Mouse (Mus musculus) kidney, postnatal 0 days (tissue): ENCODE data around the gene Tex30. TPM values are rescaled to one million over a fixed set of nuclear protein-coding genes. Genes with fewer than 3 reads are reported as not detected.
A peak's percentile ranks its signal among the peaks of the same experiment; 100 is the strongest.

Source experiments
- ATAC-seq: fragments of 200-750 bp; cut with Nextera tagmentation; replicated peaks from 2 replicates; pipeline ENCODE4 v1.8.0; 2017; ENCODE audit warnings: low read depth, moderate number of reproducible peaks, moderate TSS enrichment, moderate library complexity; ENCODE audit not compliant: low FRiP score
- DNase-seq: peaks from one replicate; pipeline ENCODE4 v3.0.0-alpha.2; 2016; ENCODE audit warnings: low spot score
- H3K27ac ChIP-seq: fragments of 300-500 bp; sonication (generic); 2 replicates; pipeline ENCODE4 v1.5.1; 2014; ENCODE audit warnings: mild to moderate bottlenecking
- H3K27me3 ChIP-seq: fragments of 300-500 bp; sonication (generic); 2 replicates; pipeline ENCODE4 v1.6.1; 2014; ENCODE audit warnings: low read length, mixed read lengths; ENCODE audit not compliant: insufficient read depth
- H3K36me3 ChIP-seq: fragments of 300-500 bp; sonication (generic); 2 replicates; pipeline ENCODE4 v1.6.1; 2014; ENCODE audit warnings: low read length, mixed read lengths; ENCODE audit not compliant: insufficient read depth
- H3K4me1 ChIP-seq: fragments of 300-500 bp; sonication (generic); replicated peaks from 2 replicates; pipeline ENCODE4 v1.6.1; 2014; ENCODE audit warnings: antibody characterized with exemption, low read length, mixed read lengths; ENCODE audit not compliant: insufficient read depth
- H3K4me2 ChIP-seq: fragments of 300-500 bp; sonication (generic); 2 replicates; pipeline ENCODE4 v1.6.1; 2014; ENCODE audit warnings: mild to moderate bottlenecking, low read length, moderate library complexity, mixed read lengths
- H3K4me3 ChIP-seq: fragments of 300-500 bp; sonication (generic); replicated peaks from 2 replicates; pipeline ENCODE4 v1.5.1; 2014; ENCODE audit warnings: low read depth, low read length
- H3K9ac ChIP-seq: fragments of 300-500 bp; sonication (generic); 2 replicates; pipeline ENCODE4 v1.6.1; 2014; ENCODE audit warnings: low read depth, low read length
- H3K9me3 ChIP-seq: fragments of 300-500 bp; sonication (generic); replicated peaks from 2 replicates; pipeline ENCODE4 v1.6.1; 2016; ENCODE audit warnings: low read length, inconsistent platforms, mixed read lengths
- CTCF ChIP-seq: IDR thresholded peaks from 2 replicates; pipeline ENCODE4 v1.5.1; 2016; ENCODE audit warnings: antibody characterized with exemption, low read depth, mild to moderate bottlenecking, moderate library complexity
- WGBS: fragments of 180-500 bp; shearing (Covaris S2); extraction: QIAGEN DNeasy Blood & Tissue Kit; methylation state at CpG from one replicate; pipeline ENCODE4 v1.1.7; 2014; 5-methylcytosine and 5-hydroxymethylcytosine counted together
- polyA plus RNA-seq: library from polyadenylated mRNA; unstranded; fragments of >200 nt; fragmentation: Nextera tagmentation; extraction: Ambion mirVana; gene quantifications from 2 replicates; pipeline ENCODE4 v1.2.1, GENCODE M21; 2015

Tex30 gene
- 60.8 and 63.2 TPM in 2 replicates for polyA plus RNA-seq

- WGBS = under 1% methylated on average over 54 of the region's 55 CpGs
Measured at GRCm38 (mm10) chr1:44102259-44102717, at the start of gene Tex30. Tex30 (minus strand) TSS chr1:44102441.

GRCm38 (mm10) chr1:44148706-44149105, 46.5 kb upstream of the Tex30 start:
- Histone ChIP-seq H3K27me3 (no peaks in the 10 kb centered on the region), H3K4me1 (no peaks in the 10 kb centered on the region), H3K9ac (peak overlapping the region; percentile 69; the same call in 1 of the 2 replicates), H3K4me3 (peak overlapping the region; percentile 81), H3K27ac (no peak overlapping the region), H3K9me3 (no peaks in the 10 kb centered on the region), H3K4me2 (peak overlapping the region; percentile 56), H3K36me3 (no peaks in the 10 kb centered on the region)
- 30% methylated on average over 6 of the region's 6 CpGs for WGBS
- ATAC-seq (no peak), DNase-seq (peak; percentile 49)
- peak; percentile 48 for TF ChIP-seq CTCF

More at GRCm38 (mm10) chr1:44102259-44102717, at the start of gene Tex30:
- ATAC-seq (peak; percentile 99), DNase-seq (peak; percentile 96)
- TF ChIP-seq CTCF = no peak
- H3K27me3 ChIP-seq = no peaks in the 10 kb centered on the region
- H3K9me3 ChIP-seq = no peaks in the 10 kb centered on the region
- peak within 1 kb of the TSS; percentile 71 for H3K9ac ChIP-seq
- H3K4me2 ChIP-seq = peak within 1 kb of the TSS; percentile 69
- 0 out of 2 replicates have a peak, but pooled peaks cover 4% of the 10 kb centered on the region for H3K36me3 ChIP-seq
- H3K4me3 ChIP-seq = peak within 1 kb of the TSS; percentile 63
- peak within 1 kb of the TSS; percentile 91 for H3K27ac ChIP-seq
- H3K4me1 ChIP-seq = no peaks in the 10 kb centered on the region

GRCm38 (mm10) chr1:44147563-44148381, 45.5 kb upstream of the Tex30 start, which contains the start of gene Ercc5:
Ercc5 (plus strand) TSS chr1:44147744.
- ATAC-seq = peak; percentile 95
- Histone ChIP-seq H3K9me3 (no peaks in the 10 kb centered on the region), H3K4me1 (no peaks in the 10 kb centered on the region), H3K4me2 (peak within 1 kb of the TSS; percentile 56), H3K36me3 (peaks cover 7% of the 10 kb centered on the region), H3K27me3 (no peaks in the 10 kb centered on the region), H3K9ac (peak within 1 kb of the TSS; percentile 69), H3K4me3 (peak within 1 kb of the TSS; percentile 81), H3K27ac (peak within 1 kb of the TSS; percentile 90)
- DNase-seq = peak; percentile 96
- under 1% methylated on average over 66 of the region's 66 CpGs for WGBS
- 0 out of 2 replicates have a peak, but pooled peaks have one; percentile 2 for TF ChIP-seq CTCF

- no peak overlapping the region for H3K4me2 ChIP-seq
- H3K27ac ChIP-seq = no peak overlapping the region
- DNase-seq (no peak), ATAC-seq (no peak)
- no peaks in the 10 kb centered on the region for H3K4me1 ChIP-seq
- no peak overlapping the region for H3K9ac ChIP-seq
- H3K9me3 ChIP-seq = no peaks in the 10 kb centered on the region
- no peak overlapping the region for H3K4me3 ChIP-seq
- H3K27me3 ChIP-seq = no peaks in the 10 kb centered on the region
- peaks cover 25% of the 10 kb centered on the region for H3K36me3 ChIP-seq
- 95% methylated on average over 5 of the region's 5 CpGs for WGBS
- no peak for TF ChIP-seq CTCF
Measured at GRCm38 (mm10) chr1:44142747-44143146, 40.5 kb upstream of the Tex30 start.

GRCm38 (mm10) chr1:44140232-44140631, 38.0 kb upstream of the Tex30 start:
- no peak for TF ChIP-seq CTCF
- 84% methylated on average over 4 of the region's 4 CpGs for WGBS
- ATAC-seq (no peak), DNase-seq (no peak)
- Histone ChIP-seq H3K9ac (no peak overlapping the region), H3K36me3 (peaks cover 27% of the 10 kb centered on the region), H3K27me3 (no peaks in the 10 kb centered on the region), H3K9me3 (no peaks in the 10 kb centered on the region), H3K27ac (no peak overlapping the region), H3K4me1 (no peaks in the 10 kb centered on the region), H3K4me2 (no peak overlapping the region), H3K4me3 (no peak overlapping the region)

GRCm38 (mm10) chr1:44129929-44130581, 27.8 kb upstream of the Tex30 start:
- Histone ChIP-seq H3K27me3 (no peaks in the 10 kb centered on the region), H3K36me3 (peaks cover 3% of the 10 kb centered on the region), H3K4me2 (no peak overlapping the region), H3K27ac (no peak overlapping the region), H3K9ac (no peak overlapping the region), H3K9me3 (no peaks in the 10 kb centered on the region), H3K4me1 (no peaks in the 10 kb centered on the region), H3K4me3 (no peak overlapping the region)
- DNase-seq = no peak
- 80% methylated on average over 4 of the region's 4 CpGs for WGBS
- TF ChIP-seq CTCF = no peak
- no peak for ATAC-seq
